Mouse (Mus musculus): ENCODE data around the gene Klhl7.

DNA sequence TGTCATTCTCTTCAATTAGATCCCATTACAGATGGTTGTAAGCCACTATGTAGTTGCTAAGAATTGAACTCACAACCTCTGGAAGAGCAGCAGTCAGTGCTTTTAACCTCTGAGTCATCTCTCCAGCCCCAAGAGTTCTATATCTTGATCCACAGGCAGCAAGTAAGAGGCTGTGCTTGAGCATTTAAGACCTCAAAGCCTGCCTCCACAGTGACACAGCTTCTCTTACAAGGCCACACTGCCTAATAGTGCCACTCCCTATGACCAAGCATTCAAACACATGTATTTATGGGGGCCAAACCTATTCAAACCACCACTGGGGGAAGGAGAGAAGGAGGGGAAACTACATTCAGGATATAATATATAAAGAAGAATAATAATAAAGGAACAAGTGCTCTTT is 51.8 kb downstream of the Klhl7 start:
- TF ChIP-seq CTCF (IDR thresholded peaks at IDR 0.05; ENCODE audit: extremely low read depth, insufficient read length, insufficient replicate concordance, low read depth, low read length), result no peak
- no peak for TF ChIP-seq POLR2A (IDR thresholded peaks at IDR 0.05; ENCODE audit: low read depth, low read length)

Measured in small intestine, adult 2 months (tissue).